Mouse (Mus musculus) thymus, postnatal 4 days (tissue): ENCODE results near the gene Ifi211.
"Not testable (repeated sequence)": the region's sequence is repeated elsewhere in the genome, so short reads cannot be mapped to it uniquely, and the experiment has no call there.

Experiments
- DNase-seq: peaks from one replicate; pipeline ENCODE4 v3.0.0; 2021

The Ifi211 gene

GRCm38 (mm10) chr1:173878264-173878663 lies 34.6 kb downstream of the Ifi211 start:
- not testable (repeated sequence) for DNase-seq

- not testable (repeated sequence) for DNase-seq
These were observed 35.7 kb downstream of the Ifi211 start for GRCm38 (mm10) chr1:173877125-173877524.

- not testable (repeated sequence) for DNase-seq
These were observed 44.3 kb downstream of the Ifi211 start for GRCm38 (mm10) chr1:173868586-173868985.

GRCm38 (mm10) chr1:173866504-173866903 lies 46.3 kb downstream of the Ifi211 start:
- DNase-seq: no peak

- DNase-seq: peak; percentile 62
These were observed 59.1 kb downstream of the Ifi211 start for GRCm38 (mm10) chr1:173853711-173854110.

- DNase-seq: not testable (repeated sequence)
These were observed 60.0 kb downstream of the Ifi211 start for GRCm38 (mm10) chr1:173852853-173853252.
